Mouse (Mus musculus): Measurements from ENCODE around the gene Efcab8. TPM values are rescaled to one million over a fixed set of nuclear protein-coding genes. Genes with fewer than 3 reads are reported as not detected.
"Not testable (repeated sequence)": the region's sequence is repeated elsewhere in the genome, so short reads cannot be mapped to it uniquely, and the experiment has no call there.

Gene Efcab8
- polyA plus RNA-seq, 1 experiment: 0.10 TPM

DNA sequence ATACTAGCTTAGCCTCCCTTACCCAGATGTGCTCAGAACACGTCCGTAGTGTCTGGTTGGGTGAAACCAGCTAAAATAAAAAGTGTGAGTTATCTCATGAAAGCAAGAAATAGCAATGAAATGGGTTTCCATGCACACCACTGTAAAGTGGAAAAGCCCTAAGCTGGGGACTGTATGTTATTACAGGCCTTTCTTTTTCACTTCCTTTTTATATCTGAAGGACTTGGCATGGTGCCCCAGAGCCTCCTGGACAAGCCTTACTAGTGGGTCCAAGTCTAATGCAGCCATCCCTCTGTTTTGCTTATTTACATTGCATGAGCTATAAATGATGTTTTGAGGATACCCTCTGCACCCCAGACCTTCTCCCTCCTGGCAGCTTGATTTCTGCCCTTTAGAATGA, 4.9 kb downstream of the Efcab8 start:
- Histone ChIP-seq H3K36me3 (ENCODE audit: control insufficient read depth, insufficient read depth, low read length) (no peaks in the 10 kb centered on the region), H3K4me3 (ENCODE audit: low read depth, low read length) (no peak overlapping the region), H3K27me3 (ENCODE audit: control insufficient read depth, insufficient read depth, low read length) (no peaks in the 10 kb centered on the region), H3K4me1 (ENCODE audit: control insufficient read depth, insufficient read depth, insufficient read length, low read length) (no peaks in the 10 kb centered on the region), H3K27ac (ENCODE audit: insufficient read depth, low read depth, low read length) (no peak overlapping the region)
- TF ChIP-seq CTCF (IDR thresholded peaks at IDR 0.05; ENCODE audit: extremely low read depth, insufficient read length, insufficient replicate concordance, low read depth, low read length): no peak
- TF ChIP-seq POLR2A (IDR thresholded peaks at IDR 0.05; ENCODE audit: low read depth, low read length): no peak
- 79% methylated on average over 2 of the region's 2 CpGs for WGBS

GRCm38 (mm10) chr2:153793366-153793765, 13.6 kb downstream of the Efcab8 start:
- TF ChIP-seq CTCF (IDR thresholded peaks at IDR 0.05; ENCODE audit: extremely low read depth, insufficient read length, insufficient replicate concordance, low read depth, low read length) (no peak), POLR2A (IDR thresholded peaks at IDR 0.05; ENCODE audit: low read depth, low read length) (no peak)
- H3K27ac ChIP-seq (ENCODE audit: insufficient read depth, low read depth, low read length): no peak overlapping the region
- H3K4me3 ChIP-seq (ENCODE audit: low read depth, low read length): no peak overlapping the region
- H3K4me1 ChIP-seq (ENCODE audit: control insufficient read depth, insufficient read depth, insufficient read length, low read length): no peaks in the 10 kb centered on the region
- H3K27me3 ChIP-seq (ENCODE audit: control insufficient read depth, insufficient read depth, low read length): no peaks in the 10 kb centered on the region
- no peaks in the 10 kb centered on the region for H3K36me3 ChIP-seq (ENCODE audit: control insufficient read depth, insufficient read depth, low read length)

DNA sequence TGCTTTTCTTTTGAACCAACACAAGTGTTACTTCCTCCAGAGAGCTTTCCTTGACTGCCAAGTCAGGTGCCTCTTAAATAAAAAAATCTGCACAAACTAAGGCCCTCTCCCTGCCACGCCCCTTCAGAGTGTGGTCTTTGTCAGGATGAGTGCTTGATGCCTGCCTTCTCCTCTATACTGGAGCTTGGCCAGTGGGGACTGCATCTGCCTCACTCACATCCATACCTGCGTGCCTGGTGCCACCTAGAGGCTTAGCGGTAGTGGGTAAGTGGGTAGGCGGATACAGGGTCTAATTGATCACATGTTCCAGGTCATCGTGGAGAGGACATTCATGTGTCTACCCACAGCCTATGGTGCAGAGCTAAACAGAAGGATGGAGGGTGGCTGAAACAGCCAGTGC, 15.4 kb downstream of the Efcab8 start:
- Histone ChIP-seq H3K4me1 (ENCODE audit: control insufficient read depth, insufficient read depth, insufficient read length, low read length) (no peaks in the 10 kb centered on the region), H3K27ac (ENCODE audit: insufficient read depth, low read depth, low read length) (no peak overlapping the region), H3K4me3 (ENCODE audit: low read depth, low read length) (no peak overlapping the region), H3K36me3 (ENCODE audit: control insufficient read depth, insufficient read depth, low read length) (no peaks in the 10 kb centered on the region), H3K27me3 (ENCODE audit: control insufficient read depth, insufficient read depth, low read length) (no peaks in the 10 kb centered on the region)
- 48% methylated on average over 5 of the region's 5 CpGs for WGBS
- TF ChIP-seq POLR2A (IDR thresholded peaks at IDR 0.05; ENCODE audit: low read depth, low read length): no peak
- TF ChIP-seq CTCF (IDR thresholded peaks at IDR 0.05; ENCODE audit: extremely low read depth, insufficient read length, insufficient replicate concordance, low read depth, low read length): peak; percentile 28; the same call in 1 of the 2 replicates

DNA sequence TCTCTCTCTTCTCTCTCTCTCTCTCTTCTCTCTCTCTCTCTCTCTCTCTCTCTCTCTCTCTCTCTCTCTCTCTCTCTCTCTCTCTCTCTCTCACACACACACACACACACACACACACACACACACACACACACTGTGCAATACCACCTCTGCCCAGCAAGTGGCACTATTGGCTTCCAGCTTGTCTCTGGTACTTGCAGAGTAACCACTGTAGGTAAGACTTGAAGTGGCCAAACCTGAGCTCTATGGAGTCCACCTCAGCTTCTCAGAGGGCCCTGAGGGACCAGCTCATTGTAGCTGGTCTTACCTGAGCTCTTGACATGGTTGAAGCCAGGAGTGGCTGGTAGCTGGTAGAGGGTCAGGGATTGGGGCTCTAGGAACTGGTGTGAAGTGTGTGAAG, 27.7 kb downstream of the Efcab8 start:
- peak; percentile 25; the same call in 1 of the 2 replicates for TF ChIP-seq CTCF (IDR thresholded peaks at IDR 0.05; ENCODE audit: extremely low read depth, insufficient read length, insufficient replicate concordance, low read depth, low read length)
- H3K4me3 ChIP-seq (ENCODE audit: low read depth, low read length); H3K36me3 ChIP-seq (ENCODE audit: control insufficient read depth, insufficient read depth, low read length); H3K27ac ChIP-seq (ENCODE audit: insufficient read depth, low read depth, low read length); H3K4me1 ChIP-seq (ENCODE audit: control insufficient read depth, insufficient read depth, insufficient read length, low read length); H3K27me3 ChIP-seq (ENCODE audit: control insufficient read depth, insufficient read depth, low read length): not testable (repeated sequence)

DNA sequence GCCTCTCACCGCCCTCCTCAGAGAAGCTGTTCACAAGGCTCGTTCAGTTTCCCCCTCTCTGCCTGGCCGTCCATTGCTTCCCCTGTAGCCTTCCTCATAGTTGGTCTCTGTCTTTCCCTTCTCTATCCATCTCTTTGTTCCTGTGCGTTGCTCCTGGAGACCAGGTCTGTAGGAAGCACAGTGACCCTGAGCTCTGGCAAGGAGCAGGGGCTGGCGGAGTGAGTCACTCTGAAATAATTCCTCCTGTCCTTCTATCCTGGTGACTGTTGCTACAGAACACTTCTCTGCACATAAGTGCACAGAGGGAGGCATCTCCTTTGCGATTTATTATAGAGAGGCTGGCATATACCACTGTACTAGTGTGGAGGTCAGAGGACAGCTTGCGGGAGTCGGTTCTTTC, 28.4 kb downstream of the Efcab8 start:
- WGBS: 85% methylated on average over 8 of the region's 8 CpGs
- no peak overlapping the region for H3K27ac ChIP-seq (ENCODE audit: insufficient read depth, low read depth, low read length)
- peaks cover 4% of the 10 kb centered on the region; the same call in 1 of the 2 replicates for H3K4me1 ChIP-seq (ENCODE audit: control insufficient read depth, insufficient read depth, insufficient read length, low read length)
- H3K4me3 ChIP-seq (ENCODE audit: low read depth, low read length): no peak overlapping the region
- TF ChIP-seq CTCF (IDR thresholded peaks at IDR 0.05; ENCODE audit: extremely low read depth, insufficient read length, insufficient replicate concordance, low read depth, low read length) (no peak), POLR2A (IDR thresholded peaks at IDR 0.05; ENCODE audit: low read depth, low read length) (no peak)
- H3K27me3 ChIP-seq (ENCODE audit: control insufficient read depth, insufficient read depth, low read length): no peaks in the 10 kb centered on the region
- H3K36me3 ChIP-seq (ENCODE audit: control insufficient read depth, insufficient read depth, low read length): no peaks in the 10 kb centered on the region

DNA sequence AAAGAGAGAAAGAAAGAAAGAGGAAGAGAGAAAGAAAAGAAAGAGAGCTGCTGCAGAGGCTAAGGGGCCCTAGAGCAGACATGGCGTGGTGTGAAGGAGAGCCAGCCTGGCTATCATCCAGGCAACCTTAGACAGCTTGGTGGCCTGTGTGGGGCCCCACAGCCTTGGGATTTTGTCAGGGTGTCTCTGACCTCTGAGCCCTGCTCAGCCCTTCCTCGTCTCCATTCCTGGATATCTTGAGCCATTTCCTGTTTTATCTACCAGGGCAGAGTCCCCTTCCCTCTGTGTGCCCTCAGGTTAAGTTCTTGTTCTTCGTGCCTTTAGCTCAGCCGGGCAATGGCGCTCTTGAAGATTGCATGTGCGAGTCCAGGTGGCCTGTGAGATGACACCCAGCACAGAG, 29.1 kb downstream of the Efcab8 start:
- H3K4me3 ChIP-seq (ENCODE audit: low read depth, low read length): no peak overlapping the region
- TF ChIP-seq POLR2A (IDR thresholded peaks at IDR 0.05; ENCODE audit: low read depth, low read length) (no peak), CTCF (IDR thresholded peaks at IDR 0.05; ENCODE audit: extremely low read depth, insufficient read length, insufficient replicate concordance, low read depth, low read length) (no peak)
- no peaks in the 10 kb centered on the region for H3K36me3 ChIP-seq (ENCODE audit: control insufficient read depth, insufficient read depth, low read length)
- H3K27ac ChIP-seq (ENCODE audit: insufficient read depth, low read depth, low read length): no peak overlapping the region
- 43% methylated on average over 6 of the region's 6 CpGs for WGBS
- no peaks in the 10 kb centered on the region for H3K27me3 ChIP-seq (ENCODE audit: control insufficient read depth, insufficient read depth, low read length)
- H3K4me1 ChIP-seq (ENCODE audit: control insufficient read depth, insufficient read depth, insufficient read length, low read length): peaks cover 4% of the 10 kb centered on the region; the same call in 1 of the 2 replicates

GRCm38 (mm10) chr2:153809921-153810320, 30.2 kb downstream of the Efcab8 start:
- TF ChIP-seq POLR2A (IDR thresholded peaks at IDR 0.05; ENCODE audit: low read depth, low read length) (no peak), CTCF (IDR thresholded peaks at IDR 0.05; ENCODE audit: extremely low read depth, insufficient read length, insufficient replicate concordance, low read depth, low read length) (no peak)
- H3K36me3 ChIP-seq (ENCODE audit: control insufficient read depth, insufficient read depth, low read length): no peaks in the 10 kb centered on the region
- peaks cover 4% of the 10 kb centered on the region; the same call in 1 of the 2 replicates for H3K4me1 ChIP-seq (ENCODE audit: control insufficient read depth, insufficient read depth, insufficient read length, low read length)
- H3K27ac ChIP-seq (ENCODE audit: insufficient read depth, low read depth, low read length): no peak overlapping the region
- WGBS: 64% methylated on average over 3 of the region's 3 CpGs
- H3K27me3 ChIP-seq (ENCODE audit: control insufficient read depth, insufficient read depth, low read length): no peaks in the 10 kb centered on the region
- H3K4me3 ChIP-seq (ENCODE audit: low read depth, low read length): no peak overlapping the region

Data from small intestine, adult 2 months (tissue).